Mouse (Mus musculus) G1E (cell line): ENCODE measurements around the gene Coro2b. TPM values are rescaled to one million over a fixed set of nuclear protein-coding genes. Genes with fewer than 3 reads are reported as not detected.
"Not testable (repeated sequence)": the region's sequence is repeated elsewhere in the genome, so short reads cannot be mapped to it uniquely, and the experiment has no call there.

Experiments used
- ATAC-seq: 2 replicates; pipeline ENCODE4 v1.8.0; 2016; ENCODE audit warnings: mild to moderate bottlenecking; ENCODE audit not compliant: insufficient number of reproducible peaks, poor library complexity, low FRiP score, severe bottlenecking; ENCODE audit errors: extremely low read depth
- DNase-seq: peaks from one replicate; pipeline ENCODE4 v3.0.0; 2012; ENCODE audit warnings: low spot score
- H3K27me3 ChIP-seq: 2 replicates; pipeline ENCODE4 v1.6.1; 2012; ENCODE audit warnings: mild to moderate bottlenecking, low read length, inconsistent platforms; ENCODE audit not compliant: insufficient read depth
- H3K36me3 ChIP-seq: replicated peaks from 2 replicates; pipeline ENCODE3; 2012; ENCODE audit warnings: mild to moderate bottlenecking, inconsistent platforms
- H3K4me1 ChIP-seq: 2 replicates; pipeline ENCODE4 v1.6.1; 2012; ENCODE audit warnings: low read depth, low read length, inconsistent platforms, mixed read lengths; ENCODE audit not compliant: insufficient read depth
- H3K4me3 ChIP-seq: 2 replicates; pipeline ENCODE4 v1.5.1; 2012; ENCODE audit warnings: low read depth, mild to moderate bottlenecking, inconsistent platforms, low read length, moderate library complexity, mixed read lengths
- H3K9me3 ChIP-seq: replicated peaks from 2 replicates; pipeline ENCODE4 v1.6.1; 2012; ENCODE audit warnings: inconsistent platforms
- CTCF ChIP-seq: IDR thresholded peaks from 2 replicates; pipeline ENCODE4 v1.5.1; 2012; ENCODE audit warnings: low read depth, low read length, inconsistent platforms, mixed read lengths
- GATA1 ChIP-seq: IDR thresholded peaks from 2 replicates; pipeline ENCODE4 v1.6.1; 2012; ENCODE audit warnings: borderline replicate concordance, low read length, inconsistent platforms, mixed read lengths
- GATA2 ChIP-seq: IDR thresholded peaks from 2 replicates; pipeline ENCODE4 v1.6.1; 2012; ENCODE audit warnings: low read depth, low read length, inconsistent platforms, borderline replicate concordance
- POLR2AphosphoS5 ChIP-seq: IDR thresholded peaks from 2 replicates; pipeline ENCODE4 v1.6.1; 2012; ENCODE audit warnings: low read depth, low read length, inconsistent platforms; ENCODE audit not compliant: insufficient replicate concordance
- TAL1 ChIP-seq: conservative IDR thresholded peaks from 2 replicates; pipeline ENCODE4 v1.6.1; 2012; ENCODE audit warnings: low read depth, low read length, inconsistent platforms, mixed read lengths
- polyA plus RNA-seq: library from polyadenylated mRNA; stranded (reverse); fragments of >175 nt; gene quantifications from 2 replicates; pipeline ENCODE4 v1.2.3, GENCODE M21; 2012
- total RNA-seq, 2 experiments: library from RNA; stranded (forward) in 1 of 2; stranded (reverse) in 1 of 2; fragments of 200-1000 nt in 1 of 2; fragments of >200 nt in 1 of 2; fragmentation: Nextera tagmentation in 1 of 2; gene quantifications; 2 replicates each; pipeline ENCODE4 v1.2.3; 2014 to 2017

The Coro2b gene
- total and polyA plus RNA-seq, 3 experiments: 0.16 TPM; not detected in 2

DNA sequence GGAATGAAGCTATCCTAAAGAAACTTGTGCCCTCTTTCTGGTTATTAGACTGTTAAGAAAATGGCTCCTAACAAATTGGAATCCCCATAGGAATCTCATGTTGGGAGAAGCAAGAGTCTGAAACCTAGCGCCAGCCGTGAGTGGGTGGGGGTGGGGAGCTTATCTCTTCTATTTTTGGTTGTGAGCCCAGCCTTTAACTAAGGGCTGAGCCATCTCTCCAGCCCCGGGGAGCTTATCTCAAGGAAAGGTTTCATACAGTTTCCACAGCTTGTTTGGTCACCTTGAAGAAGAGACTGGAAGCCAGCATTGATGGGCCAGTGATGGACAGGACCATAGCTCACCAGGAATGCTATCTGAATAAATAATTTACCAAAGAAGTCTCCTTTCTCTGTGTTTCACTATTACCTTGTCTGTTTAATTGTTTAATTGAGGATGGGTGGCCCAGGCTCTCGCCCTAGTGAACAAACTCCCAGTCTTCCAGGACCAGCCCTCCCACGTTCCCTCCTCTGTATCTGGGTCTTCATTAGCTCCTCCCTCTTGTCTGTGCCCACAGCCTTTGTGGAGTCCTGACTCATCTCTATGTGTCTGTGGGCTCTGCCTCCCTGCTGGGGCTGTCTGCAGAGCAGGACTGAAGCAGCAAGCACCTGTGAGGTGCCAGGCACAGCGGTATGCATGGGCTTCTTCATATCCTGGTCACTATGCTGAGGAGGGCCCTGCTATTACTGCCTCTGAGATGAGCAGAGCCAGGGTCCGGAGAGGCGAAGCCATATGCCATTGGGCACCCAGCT, 85.1 kb downstream of the Coro2b start:
- H3K27me3 ChIP-seq: peaks cover 31% of the 10 kb centered on the region
- TF ChIP-seq CTCF (no peak), TAL1 (no peak), POLR2AphosphoS5 (no peak), GATA2 (no peak), GATA1 (no peak)
- no peak for ATAC-seq

DNA sequence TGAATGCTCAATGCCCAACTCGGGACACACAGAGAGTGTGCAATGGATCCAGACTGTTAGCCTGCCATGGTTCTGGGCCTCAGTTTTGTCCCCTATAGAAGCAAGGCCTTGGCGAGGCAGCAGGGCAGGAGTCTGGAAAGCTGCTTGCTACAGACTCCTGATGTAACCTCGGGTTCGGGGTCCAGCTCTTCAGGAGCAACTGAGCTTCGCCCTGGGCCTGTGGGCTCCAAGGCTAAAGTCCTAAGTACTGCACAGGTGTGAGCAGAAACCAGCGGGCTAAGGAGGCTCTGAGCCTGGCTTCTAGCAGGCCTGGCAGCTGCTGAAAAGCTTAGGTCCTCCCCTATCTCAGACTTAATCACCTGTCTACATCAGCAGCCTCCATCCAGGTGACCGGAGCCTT, 86.0 kb downstream of the Coro2b start:
- DNase-seq (no peak), ATAC-seq (no peak)
- peaks cover 29% of the 10 kb centered on the region for H3K27me3 ChIP-seq
- H3K9me3 ChIP-seq: no peaks in the 10 kb centered on the region
- no peak overlapping the region for H3K4me3 ChIP-seq
- no peaks in the 10 kb centered on the region for H3K36me3 ChIP-seq
- no peak for TF ChIP-seq TAL1
- TF ChIP-seq POLR2AphosphoS5: no peak
- TF ChIP-seq GATA1: no peak
- TF ChIP-seq CTCF: no peak
- no peak for TF ChIP-seq GATA2
- no peaks in the 10 kb centered on the region for H3K4me1 ChIP-seq

More for the DNA sequence above, 85.1 kb downstream of the Coro2b start:
- DNase-seq: no peak
- Histone ChIP-seq H3K4me3 (no peak overlapping the region), H3K9me3 (no peaks in the 10 kb centered on the region), H3K4me1 (no peaks in the 10 kb centered on the region), H3K36me3 (no peaks in the 10 kb centered on the region)

DNA sequence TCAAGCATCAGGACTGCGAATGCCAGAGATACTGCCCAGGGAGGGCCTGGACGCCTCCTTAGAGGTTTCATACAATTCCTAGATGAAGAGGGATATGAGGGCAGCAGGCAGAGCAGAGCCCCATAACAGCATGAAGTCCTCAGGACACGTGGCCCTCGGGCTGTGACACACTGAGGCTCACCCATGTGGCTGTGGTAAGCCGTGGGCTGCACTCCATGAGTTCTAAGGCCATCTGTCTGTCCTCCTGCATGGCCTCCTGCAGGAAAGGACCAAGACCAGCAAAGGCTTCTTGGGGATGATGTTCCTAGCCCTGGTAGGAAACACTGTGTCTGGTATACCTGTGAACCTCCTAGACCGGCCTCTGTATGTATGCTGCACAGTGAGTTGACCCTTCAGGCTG, 86.5 kb downstream of the Coro2b start:
- H3K9me3 ChIP-seq: no peaks in the 10 kb centered on the region
- peaks cover 25% of the 10 kb centered on the region for H3K27me3 ChIP-seq
- H3K4me1 ChIP-seq: no peaks in the 10 kb centered on the region
- ATAC-seq (no peak), DNase-seq (no peak)
- no peaks in the 10 kb centered on the region for H3K36me3 ChIP-seq
- H3K4me3 ChIP-seq: no peak overlapping the region
- no peak for TF ChIP-seq POLR2AphosphoS5
- TF ChIP-seq CTCF: no peak
- no peak for TF ChIP-seq GATA2

DNA sequence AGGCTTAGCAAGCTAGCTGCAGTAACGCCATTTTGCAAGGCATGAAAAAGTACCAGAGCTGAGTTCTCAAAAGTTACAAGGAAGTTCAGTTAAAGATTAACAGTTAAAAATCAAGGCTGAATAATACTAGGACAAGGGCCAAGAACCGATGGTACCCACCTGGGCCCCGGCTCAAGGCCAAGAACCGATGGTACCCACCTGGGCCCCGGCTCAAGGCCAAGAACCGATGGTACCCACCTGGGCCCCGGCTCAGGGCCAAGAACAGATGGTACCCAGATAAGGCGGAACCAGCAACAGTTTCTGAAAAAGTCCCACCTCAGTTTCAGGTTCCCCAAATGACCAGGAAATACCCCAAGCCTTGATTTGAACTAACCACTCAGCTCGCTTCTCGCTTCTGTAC, 89.5 kb downstream of the Coro2b start:
- not testable (repeated sequence) for H3K4me1 ChIP-seq, H3K4me3 ChIP-seq, H3K9me3 ChIP-seq, H3K36me3 ChIP-seq, ATAC-seq, DNase-seq
- H3K27me3 ChIP-seq: peaks cover 13% of the 10 kb centered on the region

- Histone ChIP-seq H3K9me3 (no peaks in the 10 kb centered on the region), H3K27me3 (peaks cover 8% of the 10 kb centered on the region), H3K4me3 (no peak overlapping the region), H3K36me3 (no peaks in the 10 kb centered on the region), H3K4me1 (peaks cover 3% of the 10 kb centered on the region; the same call in 1 of the 2 replicates)
- no peak for TF ChIP-seq GATA2
- no peak for TF ChIP-seq CTCF
- ATAC-seq: no peak
- no peak for DNase-seq
Observed at GRCm38 (mm10) chr9:62438755-62439101, 98.1 kb downstream of the Coro2b start.

GRCm38 (mm10) chr9:62438085-62438754, 98.6 kb downstream of the Coro2b start:
- Histone ChIP-seq H3K4me3 (no peak overlapping the region), H3K27me3 (peaks cover 8% of the 10 kb centered on the region), H3K36me3 (no peaks in the 10 kb centered on the region), H3K4me1 (peaks cover 3% of the 10 kb centered on the region), H3K9me3 (no peaks in the 10 kb centered on the region)
- ATAC-seq (no peak), DNase-seq (no peak)
- TF ChIP-seq GATA2: no peak
- TF ChIP-seq CTCF: no peak
- TF ChIP-seq TAL1: no peak
- no peak for TF ChIP-seq GATA1
- no peak for TF ChIP-seq POLR2AphosphoS5

- H3K4me3 ChIP-seq: no peak overlapping the region
- no peak for TF ChIP-seq TAL1
- H3K27me3 ChIP-seq: peaks cover 15% of the 10 kb centered on the region
- no peaks in the 10 kb centered on the region for H3K36me3 ChIP-seq
- no peaks in the 10 kb centered on the region for H3K9me3 ChIP-seq
- DNase-seq (no peak), ATAC-seq (no peak)
- peaks cover 11% of the 10 kb centered on the region for H3K4me1 ChIP-seq
Observed at GRCm38 (mm10) chr9:62437446-62437845, 99.4 kb downstream of the Coro2b start.
